Mouse (Mus musculus) ES-Bruce4 (cell line): Measurements from ENCODE around the gene Klk1b26.

Experiments used
- CTCF ChIP-seq: IDR thresholded peaks from one replicate; pipeline ENCODE4 v1.8.1; 2011; ENCODE audit warnings: low read depth, low read length
- EP300 ChIP-seq: IDR thresholded peaks from 2 replicates; pipeline ENCODE4 v1.6.1; 2011; ENCODE audit warnings: low read depth, low read length; ENCODE audit not compliant: insufficient read depth
- POLR2A ChIP-seq: IDR thresholded peaks from one replicate; pipeline ENCODE4 v1.8.1; 2011; ENCODE audit warnings: low read length; ENCODE audit not compliant: insufficient read depth

DNA sequence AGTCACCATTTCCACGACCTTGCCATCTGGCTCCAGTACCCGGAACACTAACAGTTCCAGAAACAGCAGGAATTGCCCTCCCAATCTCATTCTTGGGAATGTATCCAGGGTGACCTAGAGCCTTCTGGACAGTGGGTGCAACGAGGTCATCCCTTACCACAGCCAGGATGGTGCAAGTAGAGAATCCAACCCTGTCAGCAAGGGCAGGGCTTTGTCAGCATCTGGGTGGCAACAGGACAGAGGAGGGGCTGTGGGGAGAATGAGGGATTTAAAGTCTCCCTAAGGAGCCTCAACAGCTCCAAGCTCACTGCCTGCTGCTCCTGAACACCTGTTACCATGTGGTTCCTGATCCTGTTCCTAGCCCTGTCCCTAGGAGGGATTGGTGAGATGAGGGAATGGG lies 45.5 kb upstream of the Klk1b26 start, which contains the start of gene Klk1b1:
- TF ChIP-seq EP300 (no peak), CTCF (no peak), POLR2A (no peak)
